Mouse (Mus musculus): Measurements from ENCODE around the gene Gm28434. TPM values are rescaled to one million over a fixed set of nuclear protein-coding genes. Genes with fewer than 3 reads are reported as not detected.
A peak's percentile ranks its signal among the peaks of the same experiment; 100 is the strongest.

The Gm28434 gene
- polyA plus RNA-seq (2015; fragmentation: Nextera tagmentation; extraction: Ambion mirVana): not detected in 2 replicates

GRCm38 (mm10) chr5:87969201-87969600 lies at the start of gene Gm28434, which contains the start of gene 2310003L06Rik:
Gene Gm28434, plus strand, starts transcription at chr5:87969517.
Gene 2310003L06Rik, plus strand, starts transcription at chr5:87969459.
- no peak for ATAC-seq
- Histone ChIP-seq H3K9ac (ENCODE audit: low read depth, low read length) (no peak within 1 kb of the TSS), H3K36me3 (ENCODE audit: control insufficient read depth, insufficient read depth, low read length) (no peaks in the 10 kb centered on the region), H3K27ac (ENCODE audit: low read length) (no peak within 1 kb of the TSS), H3K4me1 (ENCODE audit: control insufficient read depth, insufficient read depth, low read length) (no peaks in the 10 kb centered on the region), H3K27me3 (ENCODE audit: control insufficient read depth, insufficient read depth, low read depth, low read length) (no peaks in the 10 kb centered on the region), H3K9me3 (replicated peaks; ENCODE audit: control insufficient read depth, low read length, poor library complexity, severe bottlenecking) (no peaks in the 10 kb centered on the region), H3K4me3 (ENCODE audit: low read depth, low read length) (no peak within 1 kb of the TSS), H3K4me2 (ENCODE audit: low read length) (no peak within 1 kb of the TSS)
- WGBS: 40% methylated on average over 2 of the region's 2 CpGs

- no peak within 1 kb of the TSS for H3K9ac ChIP-seq (ENCODE audit: low read depth, low read length)
- no peaks in the 10 kb centered on the region for H3K4me1 ChIP-seq (ENCODE audit: control insufficient read depth, insufficient read depth, low read length)
- ATAC-seq: no peak
- no peaks in the 10 kb centered on the region for H3K27me3 ChIP-seq (ENCODE audit: control insufficient read depth, insufficient read depth, low read depth, low read length)
- WGBS: 29% methylated on average over 5 of the region's 5 CpGs
- H3K36me3 ChIP-seq (ENCODE audit: control insufficient read depth, insufficient read depth, low read length): no peaks in the 10 kb centered on the region
- H3K9me3 ChIP-seq (replicated peaks; ENCODE audit: control insufficient read depth, low read length, poor library complexity, severe bottlenecking): no peaks in the 10 kb centered on the region
- H3K4me2 ChIP-seq (ENCODE audit: low read length): no peak within 1 kb of the TSS
- no peak within 1 kb of the TSS for H3K4me3 ChIP-seq (ENCODE audit: low read depth, low read length)
- H3K27ac ChIP-seq (ENCODE audit: low read length): no peak within 1 kb of the TSS
These were observed 43.9 kb upstream of the Gm28434 start, which contains the start of gene Csn3 for GRCm38 (mm10) chr5:87925372-87925771. Gene Csn3, plus strand, starts transcription at chr5:87925579.

- Histone ChIP-seq H3K36me3 (ENCODE audit: control insufficient read depth, insufficient read depth, low read length) (no peaks in the 10 kb centered on the region), H3K4me3 (ENCODE audit: low read depth, low read length) (no peak overlapping the region), H3K9ac (ENCODE audit: low read depth, low read length) (no peak overlapping the region), H3K9me3 (replicated peaks; ENCODE audit: control insufficient read depth, low read length, poor library complexity, severe bottlenecking) (no peaks in the 10 kb centered on the region), H3K27me3 (ENCODE audit: control insufficient read depth, insufficient read depth, low read depth, low read length) (no peaks in the 10 kb centered on the region), H3K4me2 (ENCODE audit: low read length) (no peak overlapping the region), H3K4me1 (ENCODE audit: control insufficient read depth, insufficient read depth, low read length) (no peaks in the 10 kb centered on the region), H3K27ac (ENCODE audit: low read length) (no peak overlapping the region)
- 41% methylated on average over 1 of the region's 1 CpGs for whole genome bisulfite sequencing
- no peak for ATAC-seq
These were observed 37.7 kb upstream of the Gm28434 start for GRCm38 (mm10) chr5:87931603-87932002.

GRCm38 (mm10) chr5:87940752-87941151 lies 28.6 kb upstream of the Gm28434 start:
- H3K4me1 ChIP-seq (ENCODE audit: control insufficient read depth, insufficient read depth, low read length): no peaks in the 10 kb centered on the region
- no peak overlapping the region for H3K4me2 ChIP-seq (ENCODE audit: low read length)
- ATAC-seq: no peak
- H3K4me3 ChIP-seq (ENCODE audit: low read depth, low read length): no peak overlapping the region
- H3K9ac ChIP-seq (ENCODE audit: low read depth, low read length): no peak overlapping the region
- H3K9me3 ChIP-seq (replicated peaks; ENCODE audit: control insufficient read depth, low read length, poor library complexity, severe bottlenecking): no peaks in the 10 kb centered on the region
- no peaks in the 10 kb centered on the region for H3K36me3 ChIP-seq (ENCODE audit: control insufficient read depth, insufficient read depth, low read length)
- H3K27ac ChIP-seq (ENCODE audit: low read length): no peak overlapping the region
- H3K27me3 ChIP-seq (ENCODE audit: control insufficient read depth, insufficient read depth, low read depth, low read length): no peaks in the 10 kb centered on the region
- 31% methylated on average over 3 of the region's 3 CpGs for WGBS

- Histone ChIP-seq H3K27me3 (ENCODE audit: control insufficient read depth, insufficient read depth, low read depth, low read length) (no peaks in the 10 kb centered on the region), H3K4me3 (ENCODE audit: low read depth, low read length) (no peak overlapping the region), H3K4me2 (ENCODE audit: low read length) (no peak overlapping the region), H3K27ac (ENCODE audit: low read length) (no peak overlapping the region), H3K36me3 (ENCODE audit: control insufficient read depth, insufficient read depth, low read length) (no peaks in the 10 kb centered on the region), H3K9ac (ENCODE audit: low read depth, low read length) (no peak overlapping the region), H3K9me3 (replicated peaks; ENCODE audit: control insufficient read depth, low read length, poor library complexity, severe bottlenecking) (no peaks in the 10 kb centered on the region), H3K4me1 (ENCODE audit: control insufficient read depth, insufficient read depth, low read length) (no peaks in the 10 kb centered on the region)
- 0 out of 2 replicates have a peak, but pooled peaks have one; percentile 56 for ATAC-seq
These were observed 26.8 kb upstream of the Gm28434 start for GRCm38 (mm10) chr5:87942515-87942914.

GRCm38 (mm10) chr5:87951836-87952235 lies 17.5 kb upstream of the Gm28434 start:
- no peak for ATAC-seq
- Histone ChIP-seq H3K4me3 (ENCODE audit: low read depth, low read length) (no peak overlapping the region), H3K36me3 (ENCODE audit: control insufficient read depth, insufficient read depth, low read length) (no peaks in the 10 kb centered on the region), H3K27ac (ENCODE audit: low read length) (no peak overlapping the region), H3K4me1 (ENCODE audit: control insufficient read depth, insufficient read depth, low read length) (no peaks in the 10 kb centered on the region), H3K27me3 (ENCODE audit: control insufficient read depth, insufficient read depth, low read depth, low read length) (no peaks in the 10 kb centered on the region), H3K9ac (ENCODE audit: low read depth, low read length) (no peak overlapping the region), H3K9me3 (replicated peaks; ENCODE audit: control insufficient read depth, low read length, poor library complexity, severe bottlenecking) (no peaks in the 10 kb centered on the region), H3K4me2 (ENCODE audit: low read length) (no peak overlapping the region)

GRCm38 (mm10) chr5:87979139-87979538 lies 9.8 kb downstream of the Gm28434 start, which contains the start of gene Cabs1:
Gene Cabs1, plus strand, starts transcription at chr5:87979439.
- H3K9ac ChIP-seq (ENCODE audit: low read depth, low read length): no peak within 1 kb of the TSS
- H3K27me3 ChIP-seq (ENCODE audit: control insufficient read depth, insufficient read depth, low read depth, low read length): no peaks in the 10 kb centered on the region
- H3K27ac ChIP-seq (ENCODE audit: low read length): no peak within 1 kb of the TSS
- no peaks in the 10 kb centered on the region for H3K4me1 ChIP-seq (ENCODE audit: control insufficient read depth, insufficient read depth, low read length)
- 93% methylated on average over 3 of the region's 3 CpGs for WGBS
- H3K4me3 ChIP-seq (ENCODE audit: low read depth, low read length): no peak within 1 kb of the TSS
- no peaks in the 10 kb centered on the region for H3K36me3 ChIP-seq (ENCODE audit: control insufficient read depth, insufficient read depth, low read length)
- H3K4me2 ChIP-seq (ENCODE audit: low read length): no peak within 1 kb of the TSS
- ATAC-seq: no peak
- no peaks in the 10 kb centered on the region for H3K9me3 ChIP-seq (replicated peaks; ENCODE audit: control insufficient read depth, low read length, poor library complexity, severe bottlenecking)

GRCm38 (mm10) chr5:87982468-87983214 lies 13.3 kb downstream of the Gm28434 start:
- Histone ChIP-seq H3K9ac (ENCODE audit: low read depth, low read length) (no peak overlapping the region), H3K36me3 (ENCODE audit: control insufficient read depth, insufficient read depth, low read length) (no peaks in the 10 kb centered on the region), H3K27ac (ENCODE audit: low read length) (no peak overlapping the region), H3K4me3 (ENCODE audit: low read depth, low read length) (no peak overlapping the region), H3K4me2 (ENCODE audit: low read length) (no peak overlapping the region), H3K27me3 (ENCODE audit: control insufficient read depth, insufficient read depth, low read depth, low read length) (no peaks in the 10 kb centered on the region), H3K4me1 (ENCODE audit: control insufficient read depth, insufficient read depth, low read length) (no peaks in the 10 kb centered on the region), H3K9me3 (replicated peaks; ENCODE audit: control insufficient read depth, low read length, poor library complexity, severe bottlenecking) (no peaks in the 10 kb centered on the region)
- ATAC-seq: no peak
- 62% methylated on average over 3 of the region's 3 CpGs for WGBS

GRCm38 (mm10) chr5:88002249-88002648 lies 32.9 kb downstream of the Gm28434 start, which contains the start of gene Smr3a:
Gene Smr3a, plus strand, starts transcription at chr5:88002549.
- no peak within 1 kb of the TSS for H3K4me2 ChIP-seq (ENCODE audit: low read length)
- 93% methylated on average over 3 of the region's 3 CpGs for WGBS
- H3K27me3 ChIP-seq (ENCODE audit: control insufficient read depth, insufficient read depth, low read depth, low read length): no peaks in the 10 kb centered on the region
- no peak within 1 kb of the TSS for H3K4me3 ChIP-seq (ENCODE audit: low read depth, low read length)
- ATAC-seq: no peak
- no peaks in the 10 kb centered on the region for H3K9me3 ChIP-seq (replicated peaks; ENCODE audit: control insufficient read depth, low read length, poor library complexity, severe bottlenecking)
- no peaks in the 10 kb centered on the region for H3K4me1 ChIP-seq (ENCODE audit: control insufficient read depth, insufficient read depth, low read length)
- H3K27ac ChIP-seq (ENCODE audit: low read length): no peak within 1 kb of the TSS
- H3K36me3 ChIP-seq (ENCODE audit: control insufficient read depth, insufficient read depth, low read length): no peaks in the 10 kb centered on the region
- H3K9ac ChIP-seq (ENCODE audit: low read depth, low read length): no peak within 1 kb of the TSS
